Mouse (Mus musculus): ENCODE results near the gene Abhd16a. TPM values are rescaled to one million over a fixed set of nuclear protein-coding genes. Genes with fewer than 3 reads are reported as not detected.

The Abhd16a gene
- polyA plus RNA-seq, 1 experiment from 2014 or later, result 82.3 TPM

GRCm38 (mm10) chr17:35094475-35095365 is 5.7 kb downstream of the Abhd16a start:
- Histone ChIP-seq H3K4me3 (ENCODE audit: low read depth, low read length) (no peak overlapping the region), H3K27ac (ENCODE audit: low read depth, low read length) (no peak overlapping the region), H3K36me3 (ENCODE audit: control insufficient read depth, insufficient read depth, low read length) (peaks cover 44% of the 10 kb centered on the region), H3K9me3 (ENCODE audit: control insufficient read depth, low read length) (no peaks in the 10 kb centered on the region), H3K4me2 (ENCODE audit: low read depth, low read length) (no peak overlapping the region), H3K4me1 (ENCODE audit: control insufficient read depth, insufficient read depth, low read length) (peaks cover 11% of the 10 kb centered on the region), H3K27me3 (ENCODE audit: control insufficient read depth, insufficient read depth, low read length) (no peaks in the 10 kb centered on the region), H3K9ac (replicated peaks; ENCODE audit: low read depth, low read length) (no peak overlapping the region)
- no peak for ATAC-seq (ENCODE audit: low read depth)
- WGBS, result 90% methylated on average over 15 of the region's 15 CpGs

GRCm38 (mm10) chr17:35096597-35096996 is 7.5 kb downstream of the Abhd16a start:
- Histone ChIP-seq H3K4me2 (ENCODE audit: low read depth, low read length) (no peak overlapping the region), H3K4me1 (ENCODE audit: control insufficient read depth, insufficient read depth, low read length) (no peaks in the 10 kb centered on the region), H3K36me3 (ENCODE audit: control insufficient read depth, insufficient read depth, low read length) (peaks cover 61% of the 10 kb centered on the region), H3K27ac (ENCODE audit: low read depth, low read length) (no peak overlapping the region), H3K9me3 (ENCODE audit: control insufficient read depth, low read length) (no peaks in the 10 kb centered on the region), H3K4me3 (ENCODE audit: low read depth, low read length) (no peak overlapping the region), H3K27me3 (ENCODE audit: control insufficient read depth, insufficient read depth, low read length) (no peaks in the 10 kb centered on the region), H3K9ac (replicated peaks; ENCODE audit: low read depth, low read length) (no peak overlapping the region)
- no peak for ATAC-seq (ENCODE audit: low read depth)
- WGBS, result 84% methylated on average over 12 of the region's 12 CpGs

- Histone ChIP-seq H3K4me3 (ENCODE audit: low read depth, low read length) (no peak overlapping the region), H3K27me3 (ENCODE audit: control insufficient read depth, insufficient read depth, low read length) (no peaks in the 10 kb centered on the region), H3K4me1 (ENCODE audit: control insufficient read depth, insufficient read depth, low read length) (no peaks in the 10 kb centered on the region), H3K27ac (ENCODE audit: low read depth, low read length) (no peak overlapping the region), H3K9me3 (ENCODE audit: control insufficient read depth, low read length) (no peaks in the 10 kb centered on the region), H3K9ac (replicated peaks; ENCODE audit: low read depth, low read length) (no peak overlapping the region), H3K36me3 (ENCODE audit: control insufficient read depth, insufficient read depth, low read length) (peaks cover 65% of the 10 kb centered on the region), H3K4me2 (ENCODE audit: low read depth, low read length) (no peak overlapping the region)
- no peak for ATAC-seq (ENCODE audit: low read depth)
- 90% methylated on average over 12 of the region's 12 CpGs for WGBS
Measured at GRCm38 (mm10) chr17:35097164-35097655, 8.1 kb downstream of the Abhd16a start.

GRCm38 (mm10) chr17:35100196-35100765 is 11.2 kb downstream of the Abhd16a start:
- H3K9ac ChIP-seq (replicated peaks; ENCODE audit: low read depth, low read length), result no peak overlapping the region
- H3K4me3 ChIP-seq (ENCODE audit: low read depth, low read length), result no peak overlapping the region
- H3K4me2 ChIP-seq (ENCODE audit: low read depth, low read length), result no peak overlapping the region
- no peaks in the 10 kb centered on the region for H3K27me3 ChIP-seq (ENCODE audit: control insufficient read depth, insufficient read depth, low read length)
- no peaks in the 10 kb centered on the region for H3K4me1 ChIP-seq (ENCODE audit: control insufficient read depth, insufficient read depth, low read length)
- WGBS, result 83% methylated on average over 10 of the region's 10 CpGs
- ATAC-seq (ENCODE audit: low read depth), result no peak
- no peaks in the 10 kb centered on the region for H3K9me3 ChIP-seq (ENCODE audit: control insufficient read depth, low read length)
- H3K27ac ChIP-seq (ENCODE audit: low read depth, low read length), result no peak overlapping the region
- peaks cover 71% of the 10 kb centered on the region for H3K36me3 ChIP-seq (ENCODE audit: control insufficient read depth, insufficient read depth, low read length)

GRCm38 (mm10) chr17:35101161-35101560 is 12.1 kb downstream of the Abhd16a start:
- no peak overlapping the region for H3K27ac ChIP-seq (ENCODE audit: low read depth, low read length)
- H3K4me3 ChIP-seq (ENCODE audit: low read depth, low read length), result no peak overlapping the region
- WGBS, result 92% methylated on average over 11 of the region's 11 CpGs
- no peak overlapping the region for H3K4me2 ChIP-seq (ENCODE audit: low read depth, low read length)
- H3K36me3 ChIP-seq (ENCODE audit: control insufficient read depth, insufficient read depth, low read length), result peaks cover 66% of the 10 kb centered on the region
- no peaks in the 10 kb centered on the region for H3K9me3 ChIP-seq (ENCODE audit: control insufficient read depth, low read length)
- H3K27me3 ChIP-seq (ENCODE audit: control insufficient read depth, insufficient read depth, low read length), result no peaks in the 10 kb centered on the region
- no peaks in the 10 kb centered on the region for H3K4me1 ChIP-seq (ENCODE audit: control insufficient read depth, insufficient read depth, low read length)
- H3K9ac ChIP-seq (replicated peaks; ENCODE audit: low read depth, low read length), result no peak overlapping the region
- ATAC-seq (ENCODE audit: low read depth), result no peak

GRCm38 (mm10) chr17:35102299-35102698 is 13.2 kb downstream of the Abhd16a start:
- H3K4me1 ChIP-seq (ENCODE audit: control insufficient read depth, insufficient read depth, low read length), result no peaks in the 10 kb centered on the region
- H3K27me3 ChIP-seq (ENCODE audit: control insufficient read depth, insufficient read depth, low read length), result no peaks in the 10 kb centered on the region
- peaks cover 60% of the 10 kb centered on the region for H3K36me3 ChIP-seq (ENCODE audit: control insufficient read depth, insufficient read depth, low read length)
- no peak overlapping the region for H3K27ac ChIP-seq (ENCODE audit: low read depth, low read length)
- H3K4me3 ChIP-seq (ENCODE audit: low read depth, low read length), result no peak overlapping the region
- ATAC-seq (ENCODE audit: low read depth), result no peak
- 76% methylated on average over 8 of the region's 8 CpGs for WGBS
- no peak overlapping the region for H3K9ac ChIP-seq (replicated peaks; ENCODE audit: low read depth, low read length)
- H3K4me2 ChIP-seq (ENCODE audit: low read depth, low read length), result no peak overlapping the region
- H3K9me3 ChIP-seq (ENCODE audit: control insufficient read depth, low read length), result no peaks in the 10 kb centered on the region

- H3K27me3 ChIP-seq (ENCODE audit: control insufficient read depth, insufficient read depth, low read length), result no peaks in the 10 kb centered on the region
- no peaks in the 10 kb centered on the region for H3K4me1 ChIP-seq (ENCODE audit: control insufficient read depth, insufficient read depth, low read length)
- H3K36me3 ChIP-seq (ENCODE audit: control insufficient read depth, insufficient read depth, low read length), result peaks cover 55% of the 10 kb centered on the region
- no peak overlapping the region for H3K27ac ChIP-seq (ENCODE audit: low read depth, low read length)
- H3K9me3 ChIP-seq (ENCODE audit: control insufficient read depth, low read length), result no peaks in the 10 kb centered on the region
- no peak for ATAC-seq (ENCODE audit: low read depth)
- no peak overlapping the region for H3K4me2 ChIP-seq (ENCODE audit: low read depth, low read length)
- H3K4me3 ChIP-seq (ENCODE audit: low read depth, low read length), result no peak overlapping the region
- WGBS, result 79% methylated on average over 6 of the region's 6 CpGs
- H3K9ac ChIP-seq (replicated peaks; ENCODE audit: low read depth, low read length), result no peak overlapping the region
Measured at GRCm38 (mm10) chr17:35103221-35103690, 14.2 kb downstream of the Abhd16a start.

GRCm38 (mm10) chr17:35104079-35104478 is 15.0 kb downstream of the Abhd16a start:
- Histone ChIP-seq H3K36me3 (ENCODE audit: control insufficient read depth, insufficient read depth, low read length) (peaks cover 47% of the 10 kb centered on the region), H3K4me1 (ENCODE audit: control insufficient read depth, insufficient read depth, low read length) (no peaks in the 10 kb centered on the region), H3K9me3 (ENCODE audit: control insufficient read depth, low read length) (no peaks in the 10 kb centered on the region), H3K9ac (replicated peaks; ENCODE audit: low read depth, low read length) (no peak overlapping the region), H3K4me2 (ENCODE audit: low read depth, low read length) (no peak overlapping the region), H3K27ac (ENCODE audit: low read depth, low read length) (no peak overlapping the region), H3K27me3 (ENCODE audit: control insufficient read depth, insufficient read depth, low read length) (no peaks in the 10 kb centered on the region), H3K4me3 (ENCODE audit: low read depth, low read length) (no peak overlapping the region)
- ATAC-seq (ENCODE audit: low read depth), result no peak
- 96% methylated on average over 7 of the region's 7 CpGs for WGBS

- no peak overlapping the region for H3K9ac ChIP-seq (replicated peaks; ENCODE audit: low read depth, low read length)
- WGBS, result 81% methylated on average over 6 of the region's 6 CpGs
- no peak overlapping the region for H3K27ac ChIP-seq (ENCODE audit: low read depth, low read length)
- H3K4me3 ChIP-seq (ENCODE audit: low read depth, low read length), result no peak overlapping the region
- no peak overlapping the region for H3K4me2 ChIP-seq (ENCODE audit: low read depth, low read length)
- peaks cover 40% of the 10 kb centered on the region for H3K36me3 ChIP-seq (ENCODE audit: control insufficient read depth, insufficient read depth, low read length)
- H3K4me1 ChIP-seq (ENCODE audit: control insufficient read depth, insufficient read depth, low read length), result no peaks in the 10 kb centered on the region
- H3K27me3 ChIP-seq (ENCODE audit: control insufficient read depth, insufficient read depth, low read length), result no peaks in the 10 kb centered on the region
- H3K9me3 ChIP-seq (ENCODE audit: control insufficient read depth, low read length), result no peaks in the 10 kb centered on the region
- no peak for ATAC-seq (ENCODE audit: low read depth)
Measured at GRCm38 (mm10) chr17:35104754-35105153, 15.7 kb downstream of the Abhd16a start.
